Mouse (Mus musculus) right cerebral cortex, postnatal 10 days (tissue): ENCODE measurements at regions not wholly inside any gene's neighbourhood (a gene's known extent, or its start where the extent isn't known, plus 50 kb on each side); places are given as distances from the start of the nearest gene placed in this dataset.
"Not testable (repeated sequence)": the region's sequence is repeated elsewhere in the genome, so short reads cannot be mapped to it uniquely, and the experiment has no call there.

Experiments
- DNase-seq, 2 experiments: peaks; one replicate each; pipeline ENCODE4 v3.0.0; 2021; ENCODE audit warnings: low spot score in 2 of 2

GRCm38 (mm10) chr3:56980593-56981304 is 321.0 kb downstream of the Tm4sf1 start:
- no peak for DNase-seq

DNA sequence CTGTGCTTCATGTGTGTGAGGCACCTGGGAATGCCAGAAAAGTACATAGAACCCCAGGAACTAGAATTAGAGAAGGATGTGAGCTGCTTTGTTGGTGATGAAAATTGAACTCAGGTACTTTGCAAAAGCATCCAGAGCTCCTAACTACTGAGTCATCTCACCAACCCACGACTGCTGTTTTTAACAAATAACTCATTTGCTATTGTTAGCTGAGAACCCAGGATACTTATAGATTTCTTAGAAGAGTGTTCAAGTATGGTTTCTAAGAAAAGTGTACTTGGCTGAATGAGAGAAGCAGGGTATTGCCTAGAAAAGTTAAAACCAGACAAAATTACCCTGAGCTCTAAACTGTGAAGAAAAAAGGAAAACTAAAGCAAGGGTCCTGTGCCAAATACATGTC is 335.8 kb downstream of the Tm4sf1 start:
- DNase-seq = no peak

DNA sequence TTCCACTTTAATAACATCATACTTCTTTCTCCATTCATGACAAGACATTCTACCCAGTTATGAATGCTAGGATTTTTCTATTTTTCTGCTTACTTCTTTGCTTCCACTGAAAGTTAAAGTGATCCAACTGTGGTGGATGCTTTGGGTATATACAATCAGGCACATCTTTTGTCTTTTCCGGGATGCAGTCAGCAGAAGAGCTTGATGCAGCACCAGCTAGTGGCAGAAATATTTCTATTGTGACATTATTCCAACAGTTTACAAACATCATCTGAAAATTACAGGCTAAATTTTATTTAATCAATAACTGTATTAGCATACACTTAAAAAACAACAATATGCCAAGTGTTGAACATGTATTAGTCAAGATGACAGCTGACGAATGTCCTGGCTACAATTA is 336.3 kb downstream of the Tm4sf1 start:
- no peak for DNase-seq

GRCm38 (mm10) chr3:56964156-56964555 is 337.6 kb downstream of the Tm4sf1 start:
- no peak for DNase-seq

GRCm38 (mm10) chr3:56963251-56963650 is 338.5 kb downstream of the Tm4sf1 start:
- DNase-seq = peak; percentile 41 to 68

DNA sequence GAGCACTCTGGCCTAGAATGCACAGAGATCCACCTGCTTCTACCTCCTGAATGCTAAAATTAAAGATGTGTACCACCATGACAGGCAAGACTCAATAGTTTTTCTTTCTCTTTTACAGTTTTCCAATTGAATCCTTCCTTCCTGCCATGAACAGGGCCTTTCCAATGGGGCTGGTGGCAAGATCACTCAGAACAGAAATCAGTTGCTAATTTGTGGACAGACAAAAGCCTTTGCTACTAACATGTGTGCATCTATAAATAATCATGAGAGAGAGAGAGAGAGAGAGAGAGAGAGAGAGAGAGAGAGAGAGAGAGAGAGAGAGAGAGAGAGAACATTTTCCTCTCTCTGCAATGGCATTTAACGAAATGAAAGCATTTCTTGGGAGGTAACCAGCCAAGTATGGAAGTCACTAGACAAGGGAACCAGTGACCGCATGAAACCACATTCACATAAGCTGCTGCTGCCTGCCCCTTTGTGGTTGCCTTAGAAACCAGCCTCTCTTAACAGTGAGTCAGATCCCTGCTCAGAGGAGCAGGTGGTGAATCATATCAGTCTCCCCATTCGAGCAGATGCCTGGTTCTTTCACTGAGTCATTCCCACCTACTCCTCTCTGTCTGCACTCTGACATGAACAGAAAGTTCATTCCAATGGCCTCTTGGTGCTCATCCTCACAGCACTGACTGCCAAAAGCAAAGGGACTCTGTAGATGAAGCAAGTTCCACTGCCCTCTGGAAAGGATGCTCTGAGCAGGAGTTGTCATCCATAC is 339.4 kb downstream of the Tm4sf1 start:
- peak; percentile 68 to 88 for DNase-seq

GRCm38 (mm10) chr3:56956978-56957377 is 344.8 kb downstream of the Tm4sf1 start:
- no peak for DNase-seq

DNA sequence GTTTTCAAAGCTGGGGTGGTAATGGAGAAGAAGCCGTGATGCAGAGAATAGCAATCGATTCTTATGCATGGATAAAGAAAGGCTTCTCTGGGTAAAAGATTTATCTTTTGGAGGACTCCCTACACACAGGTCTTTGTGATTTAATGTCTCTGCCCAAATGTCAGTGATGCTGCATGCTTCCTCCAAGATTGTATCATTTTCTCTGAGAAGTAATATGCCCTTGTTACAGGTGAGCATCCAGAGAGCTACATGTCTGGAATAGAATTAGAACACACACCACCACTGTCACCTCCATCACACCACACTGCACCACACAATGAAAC is 346.0 kb downstream of the Tm4sf1 start:
- no peak for DNase-seq

DNA sequence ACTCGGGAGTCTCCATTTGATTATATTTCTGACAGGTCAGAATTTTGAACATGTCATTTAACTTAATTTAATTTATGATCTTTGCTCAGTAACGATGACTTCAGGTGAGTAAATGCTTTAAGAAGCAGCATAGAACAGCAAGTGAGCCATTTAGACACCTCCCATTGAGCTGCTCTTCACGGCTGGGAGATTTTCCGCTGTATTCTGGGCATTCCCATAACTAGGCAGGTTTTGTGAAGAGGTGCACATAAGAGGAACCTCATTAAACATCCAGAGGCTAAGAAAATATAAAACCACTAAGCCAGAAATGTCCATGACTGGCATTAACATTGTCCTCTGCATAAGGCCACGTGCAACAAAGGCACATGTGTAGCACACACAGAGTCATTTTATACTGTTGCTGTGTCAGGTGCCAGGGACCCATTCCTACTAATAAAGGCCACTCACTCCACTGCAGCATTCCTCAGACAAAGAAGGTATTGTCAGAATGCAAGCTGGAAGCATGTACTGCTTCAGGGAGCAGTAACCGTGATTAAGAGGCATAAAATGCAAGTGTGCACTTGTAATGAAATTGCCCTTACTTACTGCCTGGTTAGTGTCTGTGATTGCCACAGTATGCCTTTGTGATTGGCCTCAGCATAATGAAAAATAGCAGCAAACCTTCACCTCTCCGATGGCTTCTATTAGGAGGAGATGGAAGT is 346.5 kb downstream of the Tm4sf1 start:
- peak in 1 of 2 experiments; percentile 26 for DNase-seq

- not testable (repeated sequence) for DNase-seq
Measured at GRCm38 (mm10) chr3:56942557-56942956, 359.2 kb downstream of the Tm4sf1 start.

GRCm38 (mm10) chr3:56928940-56929339 is 372.8 kb downstream of the Tm4sf1 start:
- not testable (repeated sequence) for DNase-seq

DNA sequence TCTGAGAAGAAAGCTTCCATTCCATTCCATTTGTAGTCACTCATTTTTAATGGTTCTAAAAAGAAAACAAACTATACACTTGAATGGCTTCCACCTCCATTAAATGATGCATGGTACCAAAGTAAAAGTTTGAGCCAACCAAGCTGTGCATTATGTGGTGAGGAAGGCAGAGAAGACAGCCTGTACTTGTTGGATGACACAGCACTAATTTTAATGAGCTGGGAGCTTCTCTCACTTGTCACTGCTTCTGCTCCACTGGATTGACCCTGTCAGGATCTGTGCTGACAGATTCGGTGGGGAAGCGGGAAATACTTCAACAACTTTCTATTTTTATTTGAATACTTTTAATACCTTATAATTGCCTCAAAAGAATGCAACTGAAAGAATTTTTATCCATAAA is 403.3 kb downstream of the Tm4sf1 start:
- DNase-seq = no peak

- no peak for DNase-seq
Measured at GRCm38 (mm10) chr3:56877062-56877461, 424.7 kb downstream of the Tm4sf1 start.

GRCm38 (mm10) chr3:56863591-56863990 is 438.2 kb downstream of the Tm4sf1 start:
- no peak for DNase-seq

DNA sequence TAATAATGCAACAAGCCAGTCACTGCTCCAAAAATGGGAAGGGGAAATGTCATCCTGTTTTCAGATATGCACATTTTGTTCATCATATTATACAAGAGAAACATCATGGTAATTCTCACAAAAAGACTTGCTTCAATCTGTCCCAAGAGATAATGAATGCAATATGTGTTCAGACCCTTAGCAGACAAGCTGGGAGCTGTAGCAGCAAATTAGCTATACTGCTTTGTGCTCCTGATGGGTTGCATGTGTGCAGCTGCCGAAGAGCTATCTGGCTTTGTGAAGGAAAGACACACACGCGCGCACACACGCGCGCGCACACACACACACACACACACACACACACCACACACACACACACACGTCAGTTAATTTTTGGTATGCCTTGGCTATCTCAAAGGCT is 441.9 kb downstream of the Tm4sf1 start:
- peak in 1 of 2 experiments; percentile 34 for DNase-seq

DNA sequence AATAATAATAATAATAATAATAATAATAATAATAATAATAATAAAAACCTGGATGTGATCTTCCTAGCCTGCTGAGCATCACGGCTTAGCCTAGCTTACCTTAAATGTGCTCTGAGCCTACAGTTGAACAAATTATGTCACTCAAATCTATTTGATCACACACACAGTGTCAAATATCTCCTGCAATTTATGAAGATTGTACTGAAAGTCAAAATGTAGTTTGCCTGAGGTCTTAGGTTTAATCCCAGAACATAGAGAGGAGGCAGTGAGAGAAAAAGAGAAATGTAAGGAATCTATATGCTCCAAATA is 456.4 kb downstream of the Tm4sf1 start:
- no peak for DNase-seq

DNA sequence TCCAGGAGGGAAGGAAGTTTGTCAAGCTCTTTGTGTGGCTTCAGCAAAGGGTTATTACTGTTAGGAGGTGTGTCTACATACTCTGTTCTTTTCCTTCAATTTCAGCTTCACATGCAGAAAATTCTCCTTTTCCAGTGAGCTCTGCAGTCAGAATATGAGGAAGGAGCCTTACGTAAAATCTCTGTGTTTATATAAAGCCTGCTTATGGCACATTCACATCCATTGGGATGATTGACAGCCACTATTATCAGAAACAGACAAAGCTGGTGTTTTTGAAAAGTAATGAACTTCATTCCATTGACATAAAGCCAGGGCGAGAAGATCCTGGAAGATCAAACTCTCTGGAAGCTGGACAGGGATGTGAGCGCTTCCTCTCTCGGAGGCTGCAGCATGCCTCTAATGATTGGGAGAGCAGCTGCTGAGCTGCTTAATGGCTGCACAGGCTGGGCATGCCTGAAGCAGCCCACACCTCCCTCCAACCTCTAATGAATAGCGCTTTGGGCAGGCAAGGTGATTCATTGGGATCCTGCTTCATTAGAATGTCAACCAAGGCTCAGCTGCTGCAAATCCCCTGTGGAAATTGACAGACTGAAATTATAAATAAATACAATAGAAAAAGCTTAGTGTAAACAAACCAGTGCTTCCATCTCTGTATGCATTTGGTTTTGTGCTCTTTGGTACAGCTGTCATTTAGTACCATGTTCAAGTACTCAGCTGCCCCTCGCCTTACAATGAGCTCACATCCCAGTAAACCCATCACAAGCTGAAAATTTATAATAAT is 456.9 kb downstream of the Tm4sf1 start:
- peak in 1 of 2 experiments; percentile 30 for DNase-seq

GRCm38 (mm10) chr3:56837176-56837575 is 464.6 kb downstream of the Tm4sf1 start:
- peak; percentile 52 to 65 for DNase-seq

DNA sequence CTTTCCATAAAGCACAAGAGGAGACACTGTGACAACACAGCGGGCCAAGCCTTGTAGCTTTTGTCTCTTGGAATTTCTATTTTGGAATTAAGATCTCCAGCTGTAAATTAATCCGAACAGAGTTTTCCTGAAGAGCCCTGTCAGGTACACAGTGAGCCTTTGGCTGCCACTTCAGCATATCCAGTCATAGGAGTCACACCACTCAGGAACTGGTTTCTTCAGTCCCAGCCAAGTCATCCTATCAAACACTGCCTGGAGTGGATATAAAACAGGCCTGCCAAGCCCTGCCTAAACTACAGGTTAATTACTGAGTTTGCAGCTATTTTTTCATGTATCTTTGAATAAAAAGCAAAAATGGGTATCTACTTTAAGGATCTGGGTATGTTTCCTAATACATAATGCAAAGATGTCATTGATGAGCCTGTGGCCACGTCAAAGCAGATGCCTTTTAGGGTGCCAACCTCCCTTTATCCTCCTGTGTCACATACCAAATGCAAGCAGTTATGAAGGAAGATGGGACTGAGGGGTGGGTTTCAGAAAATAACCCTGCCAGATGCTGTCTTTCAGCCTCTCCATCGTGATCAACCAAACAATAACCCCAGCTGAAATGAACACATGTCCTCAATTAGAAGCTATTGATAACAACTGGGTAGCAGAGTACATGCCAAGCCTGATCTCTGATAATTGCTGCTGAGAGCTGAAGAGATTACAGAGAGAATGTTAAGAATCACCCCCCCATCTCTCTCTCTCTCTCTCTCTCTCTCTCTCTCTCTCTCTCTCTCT is 471.3 kb downstream of the Tm4sf1 start:
- DNase-seq = peak in 1 of 2 experiments; percentile 25

DNA sequence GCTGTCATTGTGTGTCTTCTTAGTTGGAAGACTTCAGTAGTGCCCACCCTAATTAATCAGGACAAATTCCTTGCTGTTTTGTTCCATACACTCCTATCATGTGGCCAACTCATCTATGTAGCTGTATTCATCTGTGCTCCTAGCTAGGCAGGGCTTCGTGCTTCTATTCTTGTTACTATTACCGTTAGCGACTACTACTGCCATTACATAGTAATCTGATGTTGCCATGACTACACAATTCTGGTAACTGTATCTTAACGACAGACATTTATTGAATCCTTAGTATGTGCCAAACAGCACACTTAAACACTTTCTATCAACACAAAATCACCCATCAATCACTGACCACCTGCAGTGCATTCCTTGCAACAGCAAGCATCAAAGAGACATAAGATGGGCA is 477.6 kb downstream of the Tm4sf1 start:
- DNase-seq = no peak

GRCm38 (mm10) chr3:56810548-56811071 is 491.2 kb downstream of the Tm4sf1 start:
- no peak for DNase-seq
